Mouse (Mus musculus) cortical plate, adult 2 months (tissue): ENCODE data around the gene Ccnd3.

ENCODE experiments used
- CTCF ChIP-seq: fragments of 200-500 bp; IDR thresholded peaks from 2 replicates; pipeline ENCODE4 v1.5.1; 2011; ENCODE audit warnings: mild to moderate bottlenecking, control low read depth, low read length; ENCODE audit not compliant: insufficient read depth; ENCODE audit errors: extremely low read depth
- POLR2A ChIP-seq: fragments of 200-500 bp; IDR thresholded peaks from 2 replicates; pipeline ENCODE4 v1.6.1; 2011; ENCODE audit warnings: mild to moderate bottlenecking, low read length, control low read depth; ENCODE audit not compliant: insufficient read depth; ENCODE audit errors: extremely low read depth

DNA sequence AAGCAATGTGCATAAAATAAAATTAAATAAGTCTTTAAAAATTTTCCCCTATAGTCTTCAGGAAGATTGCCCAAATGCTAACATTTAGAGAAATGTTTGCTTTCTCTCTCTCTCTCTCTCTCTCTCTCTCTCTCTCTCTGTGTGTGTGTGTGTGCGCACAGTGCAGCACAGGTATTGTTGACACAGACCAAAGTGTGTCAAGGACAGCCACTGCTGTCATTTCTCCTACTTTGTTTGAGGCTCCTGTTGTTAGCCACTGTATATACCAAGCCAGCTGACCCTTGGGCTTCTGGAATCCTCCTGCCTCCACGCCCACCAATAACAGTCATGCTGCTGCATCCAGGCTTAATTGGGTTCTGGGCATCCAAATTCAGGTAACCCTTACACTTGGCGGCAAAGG, 33.2 kb downstream of the Ccnd3 start:
- no peak for TF ChIP-seq CTCF
- TF ChIP-seq POLR2A, result no peak
